Mouse (Mus musculus): ENCODE results near the gene Trmt5. TPM values are rescaled to one million over a fixed set of nuclear protein-coding genes. Genes with fewer than 3 reads are reported as not detected.

Trmt5 gene
- 13.1 and 14.9 TPM in 2 replicates for polyA plus RNA-seq (2015; fragmentation: Nextera tagmentation; extraction: Ambion mirVana)

- no peaks in the 10 kb centered on the region for H3K27me3 ChIP-seq (replicated peaks; ENCODE audit: control insufficient read depth, insufficient read depth, low read length)
- H3K4me1 ChIP-seq (replicated peaks; ENCODE audit: control insufficient read depth, insufficient read depth, low read length), result peaks cover 12% of the 10 kb centered on the region
- ATAC-seq, result peak; percentile 97
- under 1% methylated on average over 53 of the region's 53 CpGs for WGBS
- no peaks in the 10 kb centered on the region for H3K9me3 ChIP-seq (ENCODE audit: control insufficient read depth, low read length)
- H3K4me2 ChIP-seq (ENCODE audit: low read length), result peak within 1 kb of the TSS; percentile 56
- peaks cover 14% of the 10 kb centered on the region for H3K36me3 ChIP-seq (ENCODE audit: control insufficient read depth, insufficient read depth)
- H3K27ac ChIP-seq (ENCODE audit: low read length), result peak within 1 kb of the TSS; percentile 79
- peak within 1 kb of the TSS; percentile 55 for H3K4me3 ChIP-seq (replicated peaks; ENCODE audit: low read length)
- H3K9ac ChIP-seq (replicated peaks; ENCODE audit: low read depth, low read length), result peak within 1 kb of the TSS; percentile 71
Measured at GRCm38 (mm10) chr12:73286287-73287092, at the start of gene Trmt5, which contains the start of gene Slc38a6. Gene Trmt5 (minus strand): TSS chr12:73286710. Gene Slc38a6 (plus strand): TSS chr12:73286779.

GRCm38 (mm10) chr12:73334051-73334551 lies 47.6 kb upstream of the Trmt5 start:
- peaks cover 5% of the 10 kb centered on the region for H3K4me1 ChIP-seq (replicated peaks; ENCODE audit: control insufficient read depth, insufficient read depth, low read length)
- H3K4me3 ChIP-seq (replicated peaks; ENCODE audit: low read length), result no peak overlapping the region
- H3K9me3 ChIP-seq (ENCODE audit: control insufficient read depth, low read length), result no peaks in the 10 kb centered on the region
- 46% methylated on average over 8 of the region's 8 CpGs for WGBS
- H3K27ac ChIP-seq (ENCODE audit: low read length), result no peak overlapping the region
- no peaks in the 10 kb centered on the region for H3K36me3 ChIP-seq (ENCODE audit: control insufficient read depth, insufficient read depth)
- peak; percentile 84 for ATAC-seq
- H3K4me2 ChIP-seq (ENCODE audit: low read length), result no peak overlapping the region
- no peaks in the 10 kb centered on the region for H3K27me3 ChIP-seq (replicated peaks; ENCODE audit: control insufficient read depth, insufficient read depth, low read length)
- no peak overlapping the region for H3K9ac ChIP-seq (replicated peaks; ENCODE audit: low read depth, low read length)

GRCm38 (mm10) chr12:73332701-73333100 lies 46.2 kb upstream of the Trmt5 start:
- Histone ChIP-seq H3K4me2 (ENCODE audit: low read length) (no peak overlapping the region), H3K4me1 (replicated peaks; ENCODE audit: control insufficient read depth, insufficient read depth, low read length) (peaks cover 5% of the 10 kb centered on the region), H3K27me3 (replicated peaks; ENCODE audit: control insufficient read depth, insufficient read depth, low read length) (no peaks in the 10 kb centered on the region), H3K9ac (replicated peaks; ENCODE audit: low read depth, low read length) (no peak overlapping the region), H3K4me3 (replicated peaks; ENCODE audit: low read length) (no peak overlapping the region), H3K27ac (ENCODE audit: low read length) (no peak overlapping the region), H3K9me3 (ENCODE audit: control insufficient read depth, low read length) (no peaks in the 10 kb centered on the region), H3K36me3 (ENCODE audit: control insufficient read depth, insufficient read depth) (no peaks in the 10 kb centered on the region)
- WGBS, result 75% methylated on average over 4 of the region's 4 CpGs
- ATAC-seq, result no peak

GRCm38 (mm10) chr12:73330236-73330635 lies 43.7 kb upstream of the Trmt5 start:
- no peak overlapping the region for H3K4me3 ChIP-seq (replicated peaks; ENCODE audit: low read length)
- no peak overlapping the region for H3K9ac ChIP-seq (replicated peaks; ENCODE audit: low read depth, low read length)
- no peak for ATAC-seq
- WGBS, result 85% methylated on average over 7 of the region's 7 CpGs
- H3K27me3 ChIP-seq (replicated peaks; ENCODE audit: control insufficient read depth, insufficient read depth, low read length), result no peaks in the 10 kb centered on the region
- no peaks in the 10 kb centered on the region for H3K9me3 ChIP-seq (ENCODE audit: control insufficient read depth, low read length)
- no peak overlapping the region for H3K27ac ChIP-seq (ENCODE audit: low read length)
- H3K4me2 ChIP-seq (ENCODE audit: low read length), result no peak overlapping the region
- H3K36me3 ChIP-seq (ENCODE audit: control insufficient read depth, insufficient read depth), result no peaks in the 10 kb centered on the region
- peaks cover 5% of the 10 kb centered on the region for H3K4me1 ChIP-seq (replicated peaks; ENCODE audit: control insufficient read depth, insufficient read depth, low read length)

- H3K9ac ChIP-seq (replicated peaks; ENCODE audit: low read depth, low read length), result no peak overlapping the region
- H3K27me3 ChIP-seq (replicated peaks; ENCODE audit: control insufficient read depth, insufficient read depth, low read length), result no peaks in the 10 kb centered on the region
- no peak overlapping the region for H3K4me3 ChIP-seq (replicated peaks; ENCODE audit: low read length)
- no peak overlapping the region for H3K27ac ChIP-seq (ENCODE audit: low read length)
- 88% methylated on average over 4 of the region's 4 CpGs for WGBS
- H3K4me2 ChIP-seq (ENCODE audit: low read length), result no peak overlapping the region
- no peaks in the 10 kb centered on the region for H3K9me3 ChIP-seq (ENCODE audit: control insufficient read depth, low read length)
- no peak for ATAC-seq
- no peaks in the 10 kb centered on the region for H3K36me3 ChIP-seq (ENCODE audit: control insufficient read depth, insufficient read depth)
- H3K4me1 ChIP-seq (replicated peaks; ENCODE audit: control insufficient read depth, insufficient read depth, low read length), result no peaks in the 10 kb centered on the region
Measured at GRCm38 (mm10) chr12:73328448-73329167, 42.1 kb upstream of the Trmt5 start.

GRCm38 (mm10) chr12:73327381-73327780 lies 40.9 kb upstream of the Trmt5 start:
- no peak for ATAC-seq
- Histone ChIP-seq H3K27me3 (replicated peaks; ENCODE audit: control insufficient read depth, insufficient read depth, low read length) (no peaks in the 10 kb centered on the region), H3K9me3 (ENCODE audit: control insufficient read depth, low read length) (no peaks in the 10 kb centered on the region), H3K36me3 (ENCODE audit: control insufficient read depth, insufficient read depth) (no peaks in the 10 kb centered on the region), H3K27ac (ENCODE audit: low read length) (no peak overlapping the region), H3K4me2 (ENCODE audit: low read length) (no peak overlapping the region), H3K9ac (replicated peaks; ENCODE audit: low read depth, low read length) (no peak overlapping the region), H3K4me1 (replicated peaks; ENCODE audit: control insufficient read depth, insufficient read depth, low read length) (no peaks in the 10 kb centered on the region), H3K4me3 (replicated peaks; ENCODE audit: low read length) (no peak overlapping the region)
- WGBS, result 70% methylated on average over 3 of the region's 3 CpGs

- 42% methylated on average over 4 of the region's 4 CpGs for WGBS
- no peaks in the 10 kb centered on the region for H3K4me1 ChIP-seq (replicated peaks; ENCODE audit: control insufficient read depth, insufficient read depth, low read length)
- H3K9ac ChIP-seq (replicated peaks; ENCODE audit: low read depth, low read length), result no peak overlapping the region
- H3K4me2 ChIP-seq (ENCODE audit: low read length), result no peak overlapping the region
- H3K27me3 ChIP-seq (replicated peaks; ENCODE audit: control insufficient read depth, insufficient read depth, low read length), result no peaks in the 10 kb centered on the region
- no peaks in the 10 kb centered on the region for H3K36me3 ChIP-seq (ENCODE audit: control insufficient read depth, insufficient read depth)
- H3K27ac ChIP-seq (ENCODE audit: low read length), result no peak overlapping the region
- ATAC-seq, result no peak
- H3K4me3 ChIP-seq (replicated peaks; ENCODE audit: low read length), result no peak overlapping the region
- H3K9me3 ChIP-seq (ENCODE audit: control insufficient read depth, low read length), result no peaks in the 10 kb centered on the region
Measured at GRCm38 (mm10) chr12:73325617-73326016, 39.1 kb upstream of the Trmt5 start.

- 72% methylated on average over 2 of the region's 2 CpGs for WGBS
- no peak for ATAC-seq
Measured at GRCm38 (mm10) chr12:73325181-73325580, 38.7 kb upstream of the Trmt5 start.

GRCm38 (mm10) chr12:73324742-73325141 lies 38.2 kb upstream of the Trmt5 start:
- no peak overlapping the region for H3K4me3 ChIP-seq (replicated peaks; ENCODE audit: low read length)
- no peaks in the 10 kb centered on the region for H3K4me1 ChIP-seq (replicated peaks; ENCODE audit: control insufficient read depth, insufficient read depth, low read length)
- no peak overlapping the region for H3K27ac ChIP-seq (ENCODE audit: low read length)
- no peak for ATAC-seq
- no peaks in the 10 kb centered on the region for H3K36me3 ChIP-seq (ENCODE audit: control insufficient read depth, insufficient read depth)
- no peak overlapping the region for H3K4me2 ChIP-seq (ENCODE audit: low read length)
- H3K9me3 ChIP-seq (ENCODE audit: control insufficient read depth, low read length), result no peaks in the 10 kb centered on the region
- no peak overlapping the region for H3K9ac ChIP-seq (replicated peaks; ENCODE audit: low read depth, low read length)
- H3K27me3 ChIP-seq (replicated peaks; ENCODE audit: control insufficient read depth, insufficient read depth, low read length), result no peaks in the 10 kb centered on the region
- whole genome bisulfite sequencing, result 95% methylated on average over 1 of the region's 1 CpGs

More at GRCm38 (mm10) chr12:73325181-73325580, 38.7 kb upstream of the Trmt5 start:
- Histone ChIP-seq H3K4me2 (ENCODE audit: low read length) (no peak overlapping the region), H3K9me3 (ENCODE audit: control insufficient read depth, low read length) (no peaks in the 10 kb centered on the region), H3K4me1 (replicated peaks; ENCODE audit: control insufficient read depth, insufficient read depth, low read length) (no peaks in the 10 kb centered on the region), H3K4me3 (replicated peaks; ENCODE audit: low read length) (no peak overlapping the region), H3K27me3 (replicated peaks; ENCODE audit: control insufficient read depth, insufficient read depth, low read length) (no peaks in the 10 kb centered on the region), H3K9ac (replicated peaks; ENCODE audit: low read depth, low read length) (no peak overlapping the region), H3K27ac (ENCODE audit: low read length) (no peak overlapping the region), H3K36me3 (ENCODE audit: control insufficient read depth, insufficient read depth) (no peaks in the 10 kb centered on the region)

Measured in forebrain, embryonic 16.5 days (tissue).